Mouse (Mus musculus) embryonic fibroblast, embryonic 13.5 days (primary cell): ENCODE results near the gene Itgb8. TPM values are rescaled to one million over a fixed set of nuclear protein-coding genes. Genes with fewer than 3 reads are reported as not detected.

Experiments
- H3K27ac ChIP-seq: 2 replicates; pipeline ENCODE4 v1.5.1; 2012; ENCODE audit warnings: low read length, control low read depth, inconsistent platforms; ENCODE audit not compliant: insufficient read depth
- H3K4me1 ChIP-seq: 2 replicates; pipeline ENCODE4 v1.6.1; 2011; ENCODE audit warnings: low read length; ENCODE audit not compliant: control insufficient read depth, insufficient read depth
- H3K4me3 ChIP-seq: 2 replicates; pipeline ENCODE4 v1.5.1; 2011; ENCODE audit warnings: mild to moderate bottlenecking, control low read depth, low read length; ENCODE audit not compliant: insufficient read depth
- CTCF ChIP-seq: IDR thresholded peaks from 2 replicates; pipeline ENCODE4 v1.5.1; 2011; ENCODE audit warnings: mild to moderate bottlenecking, control low read depth, low read length, moderate library complexity, borderline replicate concordance; ENCODE audit not compliant: insufficient read depth
- POLR2A ChIP-seq: IDR thresholded peaks from 2 replicates; pipeline ENCODE4 v1.6.1; 2011; ENCODE audit warnings: low read depth, mild to moderate bottlenecking, control low read depth, low read length, moderate library complexity
- polyA plus RNA-seq: library from polyadenylated mRNA; stranded (reverse); fragments of >200 nt; gene quantifications from 2 replicates; pipeline ENCODE4 v1.2.4, GENCODE M21; 2011; ENCODE audit warnings: low read depth; ENCODE audit not compliant: missing spikeins, insufficient read length

Itgb8 gene
- 3.7 and 4.8 TPM in 2 replicates for polyA plus RNA-seq

- no peak for TF ChIP-seq CTCF
- peak; percentile 63 for TF ChIP-seq POLR2A
- peak within 1 kb of the TSS; percentile 49 for H3K4me3 ChIP-seq
- H3K4me1 ChIP-seq = peaks cover 4% of the 10 kb centered on the region; the same call in 1 of the 2 replicates
- peak within 1 kb of the TSS; percentile 49 for H3K27ac ChIP-seq
Measured at GRCm38 (mm10) chr12:119238696-119239415, at the start of gene Itgb8. Gene Itgb8, minus strand, starts transcription at chr12:119238802.

GRCm38 (mm10) chr12:119276282-119276681 lies 37.7 kb upstream of the Itgb8 start:
- H3K4me3 ChIP-seq = no peak overlapping the region
- no peak for TF ChIP-seq POLR2A
- TF ChIP-seq CTCF = no peak
- H3K4me1 ChIP-seq = no peaks in the 10 kb centered on the region
- H3K27ac ChIP-seq = no peak overlapping the region

GRCm38 (mm10) chr12:119273605-119274004 lies 35.0 kb upstream of the Itgb8 start:
- TF ChIP-seq CTCF (no peak), POLR2A (no peak)
- no peaks in the 10 kb centered on the region for H3K4me1 ChIP-seq
- no peak overlapping the region for H3K27ac ChIP-seq
- no peak overlapping the region for H3K4me3 ChIP-seq

- Histone ChIP-seq H3K4me3 (no peak overlapping the region), H3K4me1 (no peaks in the 10 kb centered on the region), H3K27ac (no peak overlapping the region)
- TF ChIP-seq CTCF = no peak
- no peak for TF ChIP-seq POLR2A
Measured at GRCm38 (mm10) chr12:119271964-119272363, 33.4 kb upstream of the Itgb8 start.

- Histone ChIP-seq H3K4me3 (no peak overlapping the region), H3K4me1 (no peaks in the 10 kb centered on the region), H3K27ac (no peak overlapping the region)
- TF ChIP-seq POLR2A (no peak), CTCF (no peak)
Measured at GRCm38 (mm10) chr12:119270036-119270435, 31.4 kb upstream of the Itgb8 start.

GRCm38 (mm10) chr12:119268723-119269122 lies 30.1 kb upstream of the Itgb8 start:
- no peak for TF ChIP-seq POLR2A
- TF ChIP-seq CTCF = no peak
- Histone ChIP-seq H3K4me1 (no peaks in the 10 kb centered on the region), H3K4me3 (no peak overlapping the region)

GRCm38 (mm10) chr12:119264506-119264905 lies 25.9 kb upstream of the Itgb8 start:
- no peak overlapping the region for H3K4me3 ChIP-seq
- TF ChIP-seq CTCF (no peak), POLR2A (no peak)
- H3K4me1 ChIP-seq = no peaks in the 10 kb centered on the region
- no peak overlapping the region for H3K27ac ChIP-seq

More at GRCm38 (mm10) chr12:119268723-119269122, 30.1 kb upstream of the Itgb8 start:
- no peak overlapping the region for H3K27ac ChIP-seq

- no peak for TF ChIP-seq CTCF
- no peak for TF ChIP-seq POLR2A
- no peak overlapping the region for H3K4me3 ChIP-seq
- no peaks in the 10 kb centered on the region; the same call in 1 of the 2 replicates for H3K4me1 ChIP-seq
- H3K27ac ChIP-seq = no peak overlapping the region
Measured at GRCm38 (mm10) chr12:119248581-119248980, 10.0 kb upstream of the Itgb8 start.

GRCm38 (mm10) chr12:119241071-119241470 lies 2.5 kb upstream of the Itgb8 start:
- H3K4me1 ChIP-seq = 0 out of 2 replicates have a peak, but pooled peaks cover 2% of the 10 kb centered on the region
- H3K4me3 ChIP-seq = no peak overlapping the region
- TF ChIP-seq CTCF = no peak
- no peak for TF ChIP-seq POLR2A
- H3K27ac ChIP-seq = no peak overlapping the region

- H3K27ac ChIP-seq = peak overlapping the region; percentile 32
- peaks cover 4% of the 10 kb centered on the region; the same call in 1 of the 2 replicates for H3K4me1 ChIP-seq
- TF ChIP-seq POLR2A (no peak), CTCF (no peak)
- H3K4me3 ChIP-seq = peak overlapping the region; percentile 49
Measured at GRCm38 (mm10) chr12:119237921-119238695, 494 bp downstream of the Itgb8 start.
